Mouse (Mus musculus) forebrain, postnatal 0 days (tissue): ENCODE data around the gene Farp1. TPM values are rescaled to one million over a fixed set of nuclear protein-coding genes. Genes with fewer than 3 reads are reported as not detected.

Source experiments
- ATAC-seq: fragments of 200-750 bp; cut with Nextera tagmentation; 2 replicates; pipeline ENCODE4 v1.8.0; 2017; ENCODE audit warnings: mild to moderate bottlenecking, moderate library complexity
- DNase-seq: peaks from one replicate; pipeline ENCODE4 v3.0.0-alpha.2; 2015
- H3K27ac ChIP-seq: fragments of 300-500 bp; sonication (generic); 2 replicates; pipeline ENCODE4 v1.5.1; 2014; ENCODE audit warnings: low read depth, mild to moderate bottlenecking, antibody characterized with exemption, low read length, moderate library complexity, mixed read lengths
- H3K27me3 ChIP-seq: fragments of 300-500 bp; sonication (generic); 2 replicates; pipeline ENCODE4 v1.6.1; 2014; ENCODE audit warnings: mild to moderate bottlenecking, low read length, mixed read lengths; ENCODE audit not compliant: insufficient read depth
- H3K36me3 ChIP-seq: fragments of 300-500 bp; sonication (generic); 2 replicates; pipeline ENCODE4 v1.6.1; 2014; ENCODE audit warnings: mild to moderate bottlenecking, moderate library complexity; ENCODE audit not compliant: insufficient read depth
- H3K4me1 ChIP-seq: fragments of 300-500 bp; sonication (generic); 2 replicates; pipeline ENCODE4 v1.6.1; 2014; ENCODE audit warnings: antibody characterized with exemption; ENCODE audit not compliant: insufficient read depth
- H3K4me2 ChIP-seq: fragments of 300-500 bp; sonication (generic); 2 replicates; pipeline ENCODE4 v1.6.1; 2014; ENCODE audit warnings: low read depth, mild to moderate bottlenecking, moderate library complexity
- H3K4me3 ChIP-seq: fragments of 300-500 bp; sonication (generic); 2 replicates; pipeline ENCODE4 v1.5.1; 2014; ENCODE audit warnings: low read depth, low read length, mixed read lengths
- H3K9ac ChIP-seq: fragments of 300-500 bp; sonication (generic); 2 replicates; pipeline ENCODE4 v1.6.1; 2014; ENCODE audit warnings: mild to moderate bottlenecking
- H3K9me3 ChIP-seq: fragments of 300-500 bp; sonication (generic); 2 replicates; pipeline ENCODE4 v1.6.1; 2016; ENCODE audit warnings: low read length
- CTCF ChIP-seq: sonication (generic); IDR thresholded peaks from 2 replicates; pipeline ENCODE4 v1.5.1; 2016; ENCODE audit warnings: antibody characterized with exemption, control low read depth, low read depth
- WGBS: fragments of 180-500 bp; shearing (Covaris S2); extraction: QIAGEN DNeasy Blood & Tissue Kit; methylation state at CpG from one replicate; pipeline ENCODE4 v1.1.7; 2014; 5-methylcytosine and 5-hydroxymethylcytosine counted together
- polyA plus RNA-seq: library from polyadenylated mRNA; unstranded; fragments of >200 nt; fragmentation: Nextera tagmentation; extraction: Ambion mirVana; gene quantifications from 2 replicates; pipeline ENCODE4 v1.2.1, GENCODE M21; 2015
- total RNA-seq: library from RNA; depleted of rRNA; stranded (reverse); fragments of >200 nt; gene quantifications from 2 replicates; pipeline ENCODE4 v1.2.3, GENCODE M21; 2014; rRNA removed

The Farp1 gene
- total and polyA plus RNA-seq, 2 experiments from 2014 or later, result 48.3 to 120 TPM

DNA sequence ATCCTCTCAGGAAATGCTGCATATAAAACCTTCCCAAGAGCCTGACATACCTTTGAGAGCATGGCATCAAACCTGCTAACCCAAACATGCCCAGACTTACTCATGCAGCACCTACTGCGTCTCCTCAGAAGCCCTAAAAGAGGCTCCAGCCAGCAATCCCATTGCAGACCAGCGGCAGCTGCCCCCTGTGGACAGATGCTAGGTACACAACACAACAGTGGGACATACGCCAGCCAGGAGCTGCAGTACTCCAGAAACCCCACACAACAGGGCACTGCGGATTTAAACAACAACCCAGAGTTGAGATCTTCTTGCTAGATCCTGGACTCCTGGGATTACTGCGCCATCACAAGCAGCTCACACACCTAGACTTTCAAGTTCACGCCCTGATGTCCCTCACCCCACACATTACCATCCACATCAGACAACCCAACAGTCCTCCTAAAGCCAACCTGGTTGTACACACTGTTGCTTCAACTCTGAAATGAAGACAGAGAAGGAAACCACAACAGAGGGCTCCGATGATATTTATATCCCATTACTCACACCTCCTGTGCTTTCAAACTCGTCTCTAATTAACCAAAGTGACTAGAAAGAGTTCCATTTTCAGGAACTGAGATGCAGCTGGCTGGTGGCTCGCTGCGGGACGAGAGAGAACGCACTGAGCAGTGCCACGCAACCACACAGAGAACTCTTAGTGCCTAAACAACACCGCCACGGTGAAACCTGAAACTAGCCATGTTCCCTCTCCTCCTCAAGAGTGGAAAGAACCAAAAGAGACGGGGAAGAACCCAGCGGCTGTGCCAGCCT lies 289.7 kb downstream of the Farp1 start:
- ATAC-seq, result no peak
- Histone ChIP-seq H3K36me3 (no peaks in the 10 kb centered on the region), H3K4me2 (no peak overlapping the region), H3K27me3 (no peaks in the 10 kb centered on the region), H3K4me3 (no peak overlapping the region), H3K4me1 (no peaks in the 10 kb centered on the region), H3K9me3 (no peaks in the 10 kb centered on the region), H3K27ac (no peak overlapping the region), H3K9ac (no peak overlapping the region)
- no peak for TF ChIP-seq CTCF
- 84% methylated on average over 17 of the region's 17 CpGs for WGBS
- no peak for DNase-seq

DNA sequence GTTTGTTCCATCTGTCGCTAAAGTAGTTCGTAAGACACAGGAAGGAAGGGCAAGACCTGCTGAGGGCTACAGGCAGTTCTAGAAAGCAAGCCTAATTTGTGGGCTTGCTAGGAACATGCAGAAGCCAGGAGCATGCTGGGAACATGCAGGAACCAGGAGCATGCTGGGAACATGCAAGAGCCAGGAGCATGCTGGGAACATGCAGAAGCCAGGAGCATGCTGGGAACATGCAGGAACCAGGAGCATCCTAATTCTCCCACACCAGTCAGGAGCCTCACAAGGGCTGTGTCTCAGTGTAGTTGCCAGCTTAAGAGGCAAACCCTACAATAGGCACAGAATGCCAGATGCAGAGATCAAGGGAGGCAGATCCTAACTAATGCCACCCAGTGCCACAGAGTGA lies 291.4 kb downstream of the Farp1 start:
- Histone ChIP-seq H3K36me3 (no peaks in the 10 kb centered on the region), H3K9me3 (no peaks in the 10 kb centered on the region), H3K4me1 (no peaks in the 10 kb centered on the region), H3K27ac (no peak overlapping the region), H3K4me2 (no peak overlapping the region), H3K9ac (no peak overlapping the region), H3K27me3 (no peaks in the 10 kb centered on the region), H3K4me3 (no peak overlapping the region)
- 0 out of 2 replicates have a peak, but pooled peaks have one; percentile 10 for ATAC-seq
- DNase-seq, result no peak
- WGBS, result 76% methylated on average over 2 of the region's 2 CpGs
- no peak for TF ChIP-seq CTCF

DNA sequence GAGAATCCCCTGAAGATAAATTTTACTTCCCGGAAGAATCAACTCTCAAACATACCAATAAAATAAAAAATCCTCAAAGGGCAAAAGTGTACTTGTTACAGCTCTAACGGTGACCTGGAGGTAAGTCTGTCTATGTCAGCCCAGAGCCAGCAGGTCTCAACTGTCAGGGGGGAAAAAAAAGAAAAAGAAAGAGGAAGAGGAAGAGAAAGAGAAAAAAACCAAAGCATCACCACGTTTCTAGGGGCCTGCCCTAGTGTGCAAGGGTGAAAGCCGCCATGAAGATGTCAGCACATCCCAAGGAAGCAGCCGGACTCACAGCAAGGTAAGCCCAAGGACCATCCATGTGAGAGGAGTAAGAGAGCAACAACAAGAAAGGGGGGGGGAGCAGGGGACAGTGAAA lies 293.9 kb downstream of the Farp1 start:
- DNase-seq, result no peak

DNA sequence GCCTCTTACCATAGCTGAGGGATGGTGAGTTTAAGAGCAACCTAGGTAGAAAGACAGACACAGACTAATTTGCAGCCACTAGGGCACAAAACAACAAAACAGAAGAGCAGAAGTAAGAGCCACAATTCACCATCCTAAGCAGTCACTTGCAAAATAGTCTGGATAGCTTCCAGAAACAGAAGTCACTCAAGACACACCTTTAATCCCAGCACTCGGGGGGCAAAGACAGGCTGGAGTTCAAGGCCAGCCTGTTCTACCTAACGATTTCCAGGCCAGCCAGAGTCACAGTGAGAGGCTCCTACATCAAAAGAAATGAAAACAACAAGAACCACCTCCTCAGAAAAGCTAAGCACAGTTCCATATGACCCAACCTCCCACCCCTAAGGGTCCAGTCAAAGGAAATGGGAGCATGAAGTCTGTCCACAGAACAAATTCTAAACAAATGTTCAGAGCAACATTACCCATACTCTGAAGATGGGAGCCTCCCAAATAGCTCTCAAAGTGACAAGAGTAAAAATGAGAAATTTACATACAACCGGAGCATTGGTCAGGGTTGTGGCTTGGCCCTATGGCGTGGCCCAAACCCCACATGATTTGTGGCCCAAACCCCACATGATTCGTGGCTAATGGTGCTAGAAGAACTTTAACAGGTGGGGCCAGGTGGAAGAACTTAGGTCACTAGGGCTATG lies 294.5 kb downstream of the Farp1 start:
- no peak for DNase-seq
- Histone ChIP-seq H3K4me1 (no peaks in the 10 kb centered on the region), H3K27me3 (no peaks in the 10 kb centered on the region), H3K9ac (no peak overlapping the region), H3K36me3 (no peaks in the 10 kb centered on the region), H3K27ac (no peak overlapping the region), H3K4me2 (no peak overlapping the region), H3K4me3 (no peak overlapping the region), H3K9me3 (no peaks in the 10 kb centered on the region)
- 73% methylated on average over 5 of the region's 5 CpGs for WGBS
- TF ChIP-seq CTCF, result no peak
- ATAC-seq, result no peak

More for the DNA sequence above, 293.9 kb downstream of the Farp1 start:
- no peaks in the 10 kb centered on the region for H3K27me3 ChIP-seq
- H3K27ac ChIP-seq, result no peak overlapping the region
- H3K4me2 ChIP-seq, result no peak overlapping the region
- WGBS, result 85% methylated on average over 5 of the region's 5 CpGs
- H3K9me3 ChIP-seq, result no peaks in the 10 kb centered on the region
- no peak overlapping the region for H3K9ac ChIP-seq
- H3K4me3 ChIP-seq, result no peak overlapping the region
- TF ChIP-seq CTCF, result no peak
- H3K4me1 ChIP-seq, result no peaks in the 10 kb centered on the region
- ATAC-seq, result no peak
- H3K36me3 ChIP-seq, result no peaks in the 10 kb centered on the region

DNA sequence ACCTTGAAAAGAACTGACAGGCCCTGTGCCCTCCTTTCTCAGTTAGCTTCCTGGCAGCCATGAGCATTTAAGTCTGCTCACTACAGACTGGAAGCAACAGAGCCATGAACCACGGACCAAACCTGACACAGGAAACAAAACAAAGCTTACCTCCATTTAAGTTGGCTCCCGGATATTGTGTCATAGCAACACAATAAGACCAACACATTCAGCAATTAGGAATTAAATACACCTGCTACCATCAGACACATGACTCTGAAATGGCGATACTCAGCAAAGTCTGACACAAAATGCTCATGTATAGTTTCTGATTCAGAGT lies 295.0 kb downstream of the Farp1 start:
- Histone ChIP-seq H3K4me1 (no peaks in the 10 kb centered on the region), H3K4me2 (no peak overlapping the region), H3K4me3 (no peak overlapping the region), H3K27me3 (no peaks in the 10 kb centered on the region), H3K9ac (no peak overlapping the region), H3K9me3 (no peaks in the 10 kb centered on the region), H3K27ac (no peak overlapping the region), H3K36me3 (no peaks in the 10 kb centered on the region)
- no peak for TF ChIP-seq CTCF
- DNase-seq (no peak), ATAC-seq (no peak)
- 72% methylated on average over 3 of the region's 3 CpGs for WGBS

Other genes starting within 250 kb of the Farp1 start
- gene Ipo5, start 124.0 kb upstream of the Farp1 start, total RNA-seq, result 102 and 106 TPM in 2 replicates
- gene Ipo5, start 124.0 kb upstream of the Farp1 start, polyA plus RNA-seq, result 56.2 and 58.1 TPM in 2 replicates